Mouse (Mus musculus) layer of hippocampus, postnatal 36 days (tissue): Measurements from ENCODE around the gene Atp5g2. TPM values are rescaled to one million over a fixed set of nuclear protein-coding genes. Genes with fewer than 3 reads are reported as not detected.
"Not testable (repeated sequence)": the region's sequence is repeated elsewhere in the genome, so short reads cannot be mapped to it uniquely, and the experiment has no call there.

Source experiments
- DNase-seq, 2 experiments: peaks; one replicate each; pipeline ENCODE4 v3.0.0; 2022
- total RNA-seq, 2 experiments: library from RNA; stranded (reverse); gene quantifications; 2 replicates each; pipeline ENCODE4 v1.2.3; 2021

Atp5g2 gene
- total RNA-seq, 2 experiments from 2014 or later: 10.6 to 17.2 TPM

DNA sequence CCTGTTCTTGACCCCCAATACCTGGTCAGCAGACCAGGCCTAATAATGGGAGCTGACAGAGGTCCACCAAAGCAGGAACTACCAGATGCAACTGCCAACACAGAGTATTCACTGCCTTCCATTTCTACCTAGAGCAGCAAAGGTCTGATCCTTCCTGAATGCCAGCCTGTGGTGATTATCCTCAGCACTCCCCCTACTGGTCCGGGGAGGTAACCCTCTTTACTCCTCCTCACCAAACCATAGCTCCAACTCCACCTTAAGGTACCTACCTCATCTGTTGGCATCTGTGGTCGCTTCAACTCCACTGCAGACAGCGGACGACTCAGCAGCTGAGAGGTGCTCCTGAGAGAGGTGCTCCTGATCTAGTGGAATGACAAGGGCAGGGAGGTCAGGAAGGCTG, 6.7 kb downstream of the Atp5g2 start:
- no peak for DNase-seq

DNA sequence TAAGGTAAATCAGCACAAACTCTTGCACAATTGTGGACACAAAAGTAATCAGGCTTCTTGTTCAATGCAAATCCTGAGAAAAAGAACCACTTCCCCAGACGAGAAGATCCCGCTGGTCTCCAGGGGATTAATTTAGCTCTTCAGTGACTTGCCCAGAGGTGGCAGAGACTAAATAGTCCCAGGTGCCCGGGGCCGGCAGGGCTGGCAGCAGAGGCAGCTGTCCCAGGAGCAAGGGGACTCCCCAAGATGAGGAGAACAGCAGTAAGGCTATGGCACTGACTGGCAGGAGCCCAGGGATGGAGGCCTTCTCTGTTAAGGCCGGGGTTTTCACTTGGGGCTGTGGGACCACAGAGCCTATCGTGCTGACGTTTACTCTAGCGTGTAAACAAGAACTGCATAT, 8.3 kb downstream of the Atp5g2 start:
- no peak for DNase-seq

DNA sequence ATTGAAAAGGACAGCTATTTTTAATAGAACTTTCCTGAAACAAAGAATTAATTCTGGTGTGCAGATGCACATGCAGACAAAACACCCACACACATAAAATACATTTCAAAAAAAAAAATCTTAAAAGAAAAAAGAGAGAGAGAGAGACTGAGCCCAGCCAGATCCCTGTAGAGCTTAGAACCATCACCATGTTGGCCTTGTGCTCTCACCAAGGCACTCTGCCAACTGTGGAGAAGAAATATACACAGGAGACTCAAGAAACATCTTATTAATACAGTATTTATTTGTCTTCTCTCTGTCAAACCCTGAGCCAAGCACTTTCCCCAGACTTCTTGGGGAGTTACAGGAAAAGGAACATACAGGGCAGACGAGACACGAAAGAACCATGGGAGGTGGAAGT, 9.6 kb downstream of the Atp5g2 start:
- not testable (repeated sequence) for DNase-seq

DNA sequence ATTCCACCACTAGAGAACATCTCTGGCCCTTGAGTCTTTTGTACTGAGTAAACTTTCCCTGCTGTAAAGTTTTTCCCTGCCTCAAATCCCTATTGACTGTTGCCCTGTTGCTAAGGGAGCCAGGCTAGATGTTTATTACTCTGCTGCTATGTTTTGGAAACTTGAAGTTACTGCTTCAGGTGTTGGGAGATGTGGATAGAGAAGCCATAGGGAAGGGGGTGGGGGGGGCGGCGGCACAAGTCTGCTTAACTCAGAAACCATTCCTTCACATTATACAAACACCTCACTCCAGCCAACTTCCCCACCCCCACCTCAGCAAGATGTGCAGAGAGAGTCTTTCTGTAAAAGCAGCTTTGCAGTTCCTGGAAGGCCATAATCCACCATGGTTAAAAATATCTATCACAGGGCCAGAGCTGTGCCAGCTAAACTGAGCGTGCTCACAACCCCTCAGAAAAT, 14.2 kb downstream of the Atp5g2 start:
- DNase-seq: no peak

DNA sequence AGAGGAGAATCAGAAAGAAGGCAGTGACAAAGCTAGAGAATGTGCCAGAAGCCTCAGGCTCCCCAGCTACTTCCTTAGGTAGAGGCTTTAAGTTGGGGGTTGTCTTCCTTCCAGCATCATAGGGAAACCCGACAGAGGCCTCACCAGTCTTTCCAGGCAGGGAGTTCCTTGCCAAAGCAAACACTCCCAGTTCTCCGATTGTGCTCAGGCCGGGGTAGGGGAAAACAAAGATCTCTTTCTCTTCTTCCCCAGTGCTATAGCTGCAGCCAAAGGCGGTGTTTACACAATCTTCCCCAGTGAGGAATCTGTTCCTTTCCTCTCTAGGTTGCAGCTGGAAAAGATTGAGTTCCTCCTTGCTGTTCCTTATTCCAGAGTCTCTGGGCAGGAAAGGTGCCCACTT, 15.5 kb downstream of the Atp5g2 start:
- no peak for DNase-seq

DNA sequence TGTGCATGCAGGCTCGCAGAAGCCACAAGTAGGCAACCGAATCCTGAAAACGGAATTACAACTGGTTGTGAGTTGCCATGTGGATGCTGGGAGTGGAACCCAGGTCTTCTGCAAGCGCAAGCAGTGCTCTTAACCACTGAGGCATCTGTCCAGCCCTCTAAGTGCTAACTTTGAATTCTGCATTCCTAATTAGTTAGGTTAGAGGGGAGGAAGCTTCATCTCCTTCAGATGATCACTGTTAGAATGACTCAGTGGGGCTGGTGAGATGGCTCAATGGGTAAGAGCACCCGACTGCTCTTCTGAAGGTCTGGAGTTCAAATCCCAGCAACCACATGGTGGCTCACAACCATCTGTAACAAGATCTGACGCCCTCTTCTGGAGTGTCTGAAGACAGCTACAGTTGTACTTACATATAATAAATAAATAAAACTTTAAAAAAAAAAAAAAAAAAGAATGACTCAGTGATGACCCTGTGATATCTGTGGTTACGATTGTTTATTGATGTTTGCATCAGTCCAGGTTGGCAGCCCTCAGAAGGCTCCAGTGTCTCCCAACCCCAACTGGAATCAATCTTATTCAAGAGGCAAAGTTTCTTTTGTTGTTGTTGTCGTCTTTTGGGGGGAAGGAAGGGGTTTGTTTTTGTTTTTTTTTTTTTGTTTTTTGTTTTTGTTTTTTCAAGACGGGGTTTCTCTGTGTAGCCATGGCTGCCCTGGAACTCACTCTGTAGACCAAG, 20.1 kb downstream of the Atp5g2 start:
- not testable (repeated sequence) for DNase-seq

DNA sequence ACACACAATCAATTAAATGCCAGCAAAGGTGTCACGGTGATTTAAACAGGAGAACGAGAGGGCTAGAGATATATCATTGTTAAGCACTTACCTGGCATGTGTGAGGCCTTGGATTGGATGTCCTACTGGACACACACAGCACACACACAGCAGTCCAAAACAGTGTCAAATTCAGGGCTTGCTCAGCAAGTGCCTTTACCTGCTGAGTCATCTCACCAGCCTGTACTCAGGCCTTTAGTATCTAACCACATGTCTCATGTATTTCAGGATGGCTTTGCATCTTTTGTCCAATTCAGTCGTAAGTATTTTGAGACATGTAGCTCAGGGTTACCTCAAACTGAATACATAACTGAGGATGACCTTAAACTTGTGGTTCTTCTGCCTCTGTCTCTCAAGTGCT, 21.0 kb downstream of the Atp5g2 start:
- no peak for DNase-seq

DNA sequence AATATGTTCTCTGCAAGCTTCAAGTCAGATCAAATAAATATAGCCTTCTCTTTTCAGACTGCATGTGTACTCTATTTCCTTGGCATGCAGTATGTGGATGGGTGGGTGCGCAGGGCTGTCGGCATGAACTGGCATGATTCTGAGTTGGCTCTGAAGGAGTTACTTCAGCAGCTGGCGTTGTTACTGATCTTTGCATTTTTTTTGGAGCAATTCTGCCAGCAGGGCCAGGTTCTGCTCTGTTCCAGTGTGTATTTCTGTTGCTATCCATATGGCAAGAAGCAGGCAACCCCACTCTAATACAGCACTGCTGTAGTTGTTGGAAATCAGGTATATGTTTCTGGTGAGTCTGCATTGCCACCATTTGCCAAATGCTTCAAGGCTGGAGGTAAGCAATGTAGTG, 36.3 kb downstream of the Atp5g2 start:
- DNase-seq: peak; percentile 45 to 49

DNA sequence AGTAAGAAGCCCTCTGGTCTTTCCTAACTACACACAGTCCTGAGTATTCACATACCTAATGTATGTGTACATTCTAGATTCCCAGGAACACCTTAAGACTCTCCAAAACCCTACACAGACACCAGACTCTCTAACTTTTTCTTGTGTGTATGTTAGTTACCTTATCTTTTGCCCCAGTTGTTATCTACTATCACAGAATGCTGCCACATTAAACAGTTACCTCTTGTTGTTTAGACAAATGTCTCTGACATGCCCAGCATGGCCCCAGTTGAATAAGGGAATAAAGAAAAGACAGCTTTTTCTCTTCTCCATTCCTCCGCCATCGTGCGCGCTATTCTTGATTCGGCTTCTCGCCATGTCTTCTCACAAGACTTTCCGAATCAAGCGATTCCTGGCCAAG, 37.5 kb downstream of the Atp5g2 start:
- no peak for DNase-seq

DNA sequence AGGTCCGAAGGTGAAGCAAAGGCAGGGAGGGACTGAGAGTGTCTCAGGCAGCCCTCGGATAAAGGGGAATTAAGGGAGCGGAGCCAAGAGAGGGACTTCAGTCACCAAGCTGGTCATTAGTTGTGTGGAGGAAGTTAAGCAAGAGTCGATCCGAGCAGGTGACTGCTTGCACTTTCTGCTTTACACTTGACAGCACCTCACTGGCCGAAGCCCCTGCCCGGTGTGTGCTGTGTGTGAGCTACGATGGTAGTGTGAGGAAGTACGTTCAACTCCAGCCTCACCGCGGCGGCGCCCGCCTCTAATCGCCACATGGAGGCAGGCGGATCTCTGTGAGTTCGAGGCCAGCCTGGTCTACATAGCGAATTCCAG, 46.5 kb downstream of the Atp5g2 start:
- no peak for DNase-seq

DNA sequence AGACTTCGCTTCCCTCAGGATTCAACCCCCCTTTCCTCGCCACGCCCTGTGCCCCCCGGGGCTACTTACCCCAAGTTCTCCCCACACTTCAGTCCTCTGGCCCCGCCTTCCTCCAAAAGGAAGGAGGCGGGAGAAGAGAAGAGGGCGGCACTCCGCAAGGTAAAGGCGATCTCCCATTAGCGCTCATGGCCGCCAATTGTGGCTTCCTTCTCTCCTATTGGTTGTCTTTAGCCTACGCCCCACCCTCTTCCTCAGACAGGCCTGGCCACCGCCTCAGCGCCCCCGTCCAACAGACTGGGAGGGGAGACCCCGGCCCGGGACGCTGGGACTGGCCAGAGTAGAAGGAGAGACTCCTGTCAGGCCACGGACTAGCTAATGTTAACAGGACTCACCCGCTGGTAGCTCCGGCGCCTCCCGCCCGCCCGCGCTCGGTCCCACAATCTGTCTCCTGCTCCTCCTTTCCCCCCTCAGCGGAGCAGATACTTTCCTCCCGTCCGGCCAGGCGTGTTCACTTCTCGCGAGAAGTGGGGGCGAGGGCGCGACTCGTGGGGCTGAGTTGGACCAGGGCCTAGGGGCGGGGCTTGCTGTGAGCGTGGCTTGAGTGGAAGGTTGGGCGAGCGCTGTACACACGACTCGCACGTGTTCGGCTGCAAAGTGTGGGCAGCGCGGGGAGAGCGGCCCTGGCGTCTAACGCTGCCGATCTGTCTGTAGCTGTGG, 47.0 kb downstream of the Atp5g2 start, which contains the start of the genes Gm28047 and Atf7:
TSS of gene Gm28047 (minus strand) at position 98 of the 717 bp plus-strand sequence.
TSS of gene Atf7 (minus strand) at position 495 of the 717 bp plus-strand sequence.
- DNase-seq: peak; percentile 98 to 99

DNA sequence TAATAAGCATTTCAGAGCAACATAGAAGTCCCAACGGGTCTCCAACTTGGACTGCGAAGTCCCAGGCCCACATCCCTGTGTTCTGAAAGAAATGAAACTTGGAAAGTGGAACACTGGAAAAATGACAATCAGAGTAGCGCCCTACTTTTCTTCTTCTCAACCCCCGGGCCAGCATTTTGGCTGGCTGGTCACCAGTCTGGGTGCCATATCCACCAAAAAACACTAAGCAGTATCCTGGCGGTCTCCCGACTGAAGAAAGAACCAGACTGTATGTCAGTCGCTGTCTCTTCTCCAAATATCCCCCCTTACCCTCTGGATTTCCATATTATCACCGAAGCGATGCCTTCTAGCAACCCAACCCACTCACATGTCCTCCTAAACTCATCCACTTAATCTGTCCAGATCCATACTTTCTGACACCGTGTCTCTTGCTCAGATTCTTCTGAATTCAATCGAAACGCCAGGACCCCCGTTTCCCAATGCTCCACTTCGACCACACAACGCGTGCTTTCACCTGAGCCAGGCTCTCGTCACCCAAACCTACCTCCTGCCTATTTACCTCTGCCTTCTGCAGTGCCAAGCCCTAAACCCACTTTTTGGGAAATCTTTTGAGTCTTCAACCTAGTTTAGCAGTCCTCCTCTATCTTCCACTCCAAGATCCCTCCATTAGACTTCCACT, 47.7 kb downstream of the Atp5g2 start:
- peak; percentile 24 to 29 for DNase-seq

DNA sequence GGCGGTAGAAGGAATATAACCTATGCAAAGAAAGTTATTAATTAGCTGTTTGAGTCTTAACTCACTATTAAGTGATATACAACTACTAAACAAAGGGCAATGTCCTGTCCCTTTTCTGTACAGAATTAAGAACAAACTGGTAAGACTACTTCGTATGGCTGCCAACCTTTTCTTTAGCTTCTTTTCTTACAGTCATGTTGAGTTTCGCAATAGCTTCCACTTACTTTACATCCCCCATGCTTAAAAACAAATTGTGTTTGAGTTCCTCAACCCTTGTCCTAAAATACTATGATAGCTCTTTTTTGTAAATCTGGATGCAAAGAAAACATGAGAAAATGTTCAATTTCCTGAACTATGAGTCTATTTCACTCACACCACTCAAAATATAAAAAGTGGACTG, 49.0 kb downstream of the Atp5g2 start:
- DNase-seq: no peak

DNA sequence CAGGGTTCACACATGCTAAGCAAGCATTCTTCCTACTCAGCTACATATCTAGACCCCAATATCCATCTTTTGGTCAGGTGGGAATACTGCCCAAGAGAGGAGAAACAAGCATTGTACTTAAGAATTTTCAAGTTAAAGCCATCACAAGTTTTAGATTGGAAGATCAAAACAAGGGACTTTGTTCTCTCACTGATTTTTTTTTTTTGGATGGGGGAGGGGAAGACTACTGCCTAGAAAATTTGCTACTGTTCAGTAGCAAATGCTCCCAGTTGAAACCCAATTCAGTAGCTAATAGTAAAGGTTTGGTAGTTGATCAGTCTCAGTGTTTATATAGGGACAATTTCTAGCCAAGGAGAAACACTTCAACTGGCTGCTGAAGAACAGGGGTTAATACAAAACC, 49.6 kb downstream of the Atp5g2 start:
- DNase-seq: no peak

DNA sequence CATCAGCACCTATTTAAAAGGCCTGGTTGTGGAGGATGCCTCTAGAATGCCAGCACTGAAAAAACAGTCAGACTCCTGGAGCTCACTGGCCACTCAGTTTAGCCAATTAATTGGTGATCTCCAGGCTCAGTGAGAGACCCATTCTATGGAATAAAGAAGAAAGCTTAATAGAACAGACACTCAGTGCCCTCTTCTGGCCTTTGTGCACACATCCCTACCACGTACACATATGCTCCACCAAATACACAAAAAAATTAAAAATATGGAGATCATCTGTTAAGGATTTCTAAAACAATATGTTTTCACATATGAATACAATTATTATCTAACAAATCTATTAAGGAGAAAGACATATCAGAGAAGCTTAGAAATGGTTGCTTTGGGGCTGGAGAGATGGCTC, 51.4 kb downstream of the Atp5g2 start:
- no peak for DNase-seq

DNA sequence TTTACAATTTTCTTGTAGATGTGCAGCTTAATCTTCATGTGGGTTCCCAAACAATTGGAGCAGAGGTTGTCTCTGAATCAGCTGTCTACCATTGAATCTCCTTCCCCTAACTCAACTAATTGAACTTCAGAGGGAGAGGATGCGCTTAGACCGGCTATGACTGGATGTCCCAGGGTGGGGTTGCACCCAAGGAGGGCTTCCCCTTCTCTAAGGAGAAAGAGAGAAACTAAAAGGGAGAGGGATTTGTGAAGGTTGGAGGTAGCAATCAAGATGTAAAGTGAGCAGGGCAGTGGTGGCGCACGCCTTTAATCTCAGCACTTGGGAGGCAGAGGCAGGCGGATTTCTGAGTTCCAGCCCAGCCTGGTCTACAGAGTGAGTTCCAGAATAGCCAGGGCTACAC, 52.7 kb downstream of the Atp5g2 start:
- no peak for DNase-seq

DNA sequence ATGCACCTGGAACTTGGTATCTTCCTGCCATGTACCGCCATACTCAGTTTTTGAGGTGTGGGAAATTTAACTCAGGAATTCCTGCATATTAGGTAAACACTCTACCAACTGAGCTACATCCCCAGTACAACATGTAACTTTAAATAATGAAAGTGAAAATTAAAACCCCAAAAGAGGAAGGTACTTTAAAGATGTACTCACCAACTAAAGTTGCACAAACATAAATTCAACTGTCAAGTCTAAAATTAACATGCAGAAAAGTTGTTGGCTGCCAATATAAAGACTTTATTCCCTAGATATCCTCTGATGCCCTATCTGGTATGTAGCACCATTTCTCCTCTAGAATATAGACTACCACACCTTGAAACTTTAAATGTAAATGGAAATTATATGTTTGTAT, 54.5 kb downstream of the Atp5g2 start:
- no peak for DNase-seq

DNA sequence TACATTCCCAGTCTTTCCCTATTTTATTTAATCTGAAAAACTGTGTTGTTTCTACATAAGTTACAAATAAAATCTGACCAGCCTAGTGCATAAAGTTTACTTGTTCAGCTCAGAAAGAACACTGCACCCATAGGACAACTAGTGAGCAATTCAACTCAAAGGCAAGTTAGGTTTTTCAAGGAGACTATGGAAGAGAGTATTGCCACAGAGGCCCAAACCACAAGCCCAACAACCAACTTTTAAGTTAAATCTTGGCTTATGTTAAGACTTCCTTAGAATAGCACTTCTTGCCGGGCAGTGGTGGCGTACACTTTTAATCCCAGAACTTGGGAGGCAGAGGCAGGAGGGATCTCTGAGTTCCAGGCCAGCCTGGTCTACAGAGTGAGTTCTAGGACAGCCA, 56.0 kb downstream of the Atp5g2 start:
- DNase-seq: no peak

DNA sequence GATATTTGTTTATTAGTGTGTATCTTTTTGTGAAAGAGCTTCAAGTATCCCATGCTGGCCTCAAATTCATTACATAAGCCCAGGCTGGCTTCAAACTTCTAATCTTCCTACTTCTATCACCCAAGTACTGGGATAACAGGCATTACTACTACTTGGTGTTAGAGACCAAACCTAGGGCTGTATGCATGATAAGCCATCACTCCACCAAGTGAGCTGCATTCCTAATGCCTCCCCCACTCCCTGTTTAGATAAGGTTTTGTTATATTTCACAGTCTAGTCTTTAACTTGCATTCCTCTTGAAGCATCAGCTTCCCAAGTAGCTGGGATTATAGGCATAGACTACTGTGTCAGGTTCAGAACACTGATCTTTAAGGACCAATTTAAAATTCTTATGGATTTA, 57.9 kb downstream of the Atp5g2 start:
- DNase-seq: no peak

DNA sequence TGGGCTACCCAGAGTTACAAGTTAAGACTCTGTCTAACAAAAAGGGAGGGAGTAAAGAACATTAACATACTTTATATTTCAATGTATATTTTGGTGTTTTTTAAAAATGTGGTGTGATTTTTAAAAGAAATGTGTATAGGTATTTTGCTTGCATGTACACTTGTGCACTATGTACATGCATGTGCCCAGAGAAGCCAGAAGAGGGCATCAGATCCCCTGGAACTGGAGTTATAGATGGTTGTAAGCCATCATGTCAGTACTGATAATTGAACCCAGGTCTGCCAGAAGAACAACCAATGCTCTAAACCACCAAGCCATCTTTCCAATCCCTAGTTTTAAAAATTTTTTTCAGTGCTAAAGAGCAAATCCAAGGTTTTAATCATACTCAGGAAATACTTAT, 59.2 kb downstream of the Atp5g2 start:
- no peak for DNase-seq
